Mouse (Mus musculus) intestine, postnatal 0 days (tissue): Measurements from ENCODE around the gene Pla2g5. TPM values are rescaled to one million over a fixed set of nuclear protein-coding genes. Genes with fewer than 3 reads are reported as not detected.

Experiments used
- ATAC-seq: fragments of 200-750 bp; cut with Nextera tagmentation; 2 replicates; pipeline ENCODE4 v1.8.0; 2017; ENCODE audit warnings: mild to moderate bottlenecking, moderate TSS enrichment, moderate library complexity
- H3K27ac ChIP-seq: fragments of 300-500 bp; sonication (generic); 2 replicates; pipeline ENCODE4 v1.5.1; 2014; ENCODE audit warnings: mild to moderate bottlenecking, low read depth, low read length, moderate library complexity
- H3K27me3 ChIP-seq: fragments of 300-500 bp; sonication (generic); replicated peaks from 2 replicates; pipeline ENCODE4 v1.6.1; 2014; ENCODE audit warnings: low read length, mixed read lengths; ENCODE audit not compliant: control insufficient read depth, insufficient read depth
- H3K36me3 ChIP-seq: fragments of 300-500 bp; sonication (generic); 2 replicates; pipeline ENCODE4 v1.6.1; 2014; ENCODE audit warnings: mild to moderate bottlenecking, moderate library complexity; ENCODE audit not compliant: control insufficient read depth, insufficient read depth
- H3K4me1 ChIP-seq: fragments of 300-500 bp; sonication (generic); replicated peaks from 2 replicates; pipeline ENCODE4 v1.6.1; 2014; ENCODE audit warnings: antibody characterized with exemption, low read length, mixed read lengths; ENCODE audit not compliant: control insufficient read depth, insufficient read depth
- H3K4me2 ChIP-seq: fragments of 300-500 bp; sonication (generic); replicated peaks from 2 replicates; pipeline ENCODE4 v1.6.1; 2014; ENCODE audit warnings: low read depth, mild to moderate bottlenecking, moderate library complexity
- H3K4me3 ChIP-seq: fragments of 300-500 bp; sonication (generic); 2 replicates; pipeline ENCODE4 v1.5.1; 2014; ENCODE audit warnings: low read depth, low read length
- H3K9ac ChIP-seq: fragments of 300-500 bp; sonication (generic); 2 replicates; pipeline ENCODE4 v1.6.1; 2014; ENCODE audit warnings: mild to moderate bottlenecking, low read depth, low read length
- H3K9me3 ChIP-seq: fragments of 300-500 bp; sonication (generic); 2 replicates; pipeline ENCODE4 v1.6.1; 2016; ENCODE audit warnings: mixed run types; ENCODE audit not compliant: control insufficient read depth
- CTCF ChIP-seq: sonication (generic); IDR thresholded peaks from 2 replicates; pipeline ENCODE4 v1.5.1; 2016; ENCODE audit warnings: low read depth, mild to moderate bottlenecking, control low read depth, antibody characterized with exemption, moderate library complexity
- WGBS: fragments of 180-500 bp; shearing (Covaris S2); extraction: QIAGEN DNeasy Blood & Tissue Kit; methylation state at CpG from one replicate; pipeline ENCODE4 v1.1.7; 2014; 5-methylcytosine and 5-hydroxymethylcytosine counted together
- polyA plus RNA-seq: library from polyadenylated mRNA; unstranded; fragments of >200 nt; fragmentation: Nextera tagmentation; extraction: Ambion mirVana; gene quantifications from 2 replicates; pipeline ENCODE4 v1.2.1, GENCODE M21; 2015

Pla2g5 gene
- polyA plus RNA-seq, 1 experiment from 2014 or later: 0.22 TPM

- TF ChIP-seq CTCF: no peak
These were observed 71.8 kb downstream of the Pla2g5 start for GRCm38 (mm10) chr4:138791452-138791851.

GRCm38 (mm10) chr4:138788381-138788780, 74.9 kb downstream of the Pla2g5 start:
- Histone ChIP-seq H3K27me3 (no peaks in the 10 kb centered on the region), H3K4me2 (no peak overlapping the region), H3K36me3 (no peaks in the 10 kb centered on the region), H3K4me3 (no peak overlapping the region), H3K9ac (no peak overlapping the region), H3K4me1 (no peaks in the 10 kb centered on the region), H3K27ac (no peak overlapping the region), H3K9me3 (no peaks in the 10 kb centered on the region)
- ATAC-seq: no peak
- no peak for TF ChIP-seq CTCF
- WGBS: 82% methylated on average over 4 of the region's 4 CpGs

More at GRCm38 (mm10) chr4:138791452-138791851, 71.8 kb downstream of the Pla2g5 start:
- Histone ChIP-seq H3K9ac (no peak overlapping the region), H3K36me3 (no peaks in the 10 kb centered on the region), H3K4me2 (no peak overlapping the region), H3K27ac (no peak overlapping the region), H3K9me3 (peaks cover 6% of the 10 kb centered on the region; the same call in 1 of the 2 replicates), H3K27me3 (no peaks in the 10 kb centered on the region), H3K4me3 (no peak overlapping the region), H3K4me1 (no peaks in the 10 kb centered on the region)
- 73% methylated on average over 6 of the region's 6 CpGs for WGBS
- no peak for ATAC-seq

GRCm38 (mm10) chr4:138786141-138786540, 77.1 kb downstream of the Pla2g5 start:
- no peak for TF ChIP-seq CTCF
- WGBS: 44% methylated on average over 4 of the region's 4 CpGs
- Histone ChIP-seq H3K4me2 (no peak overlapping the region), H3K4me1 (no peaks in the 10 kb centered on the region), H3K9ac (no peak overlapping the region), H3K36me3 (no peaks in the 10 kb centered on the region), H3K27ac (no peak overlapping the region), H3K4me3 (no peak overlapping the region), H3K27me3 (no peaks in the 10 kb centered on the region), H3K9me3 (no peaks in the 10 kb centered on the region)
- ATAC-seq: no peak

GRCm38 (mm10) chr4:138785721-138786120, 77.6 kb downstream of the Pla2g5 start:
- TF ChIP-seq CTCF: peak; percentile 58
- ATAC-seq: no peak
- H3K4me1 ChIP-seq: no peaks in the 10 kb centered on the region
- H3K4me2 ChIP-seq: no peak overlapping the region
- H3K9ac ChIP-seq: no peak overlapping the region
- no peaks in the 10 kb centered on the region for H3K9me3 ChIP-seq
- WGBS: 55% methylated on average over 4 of the region's 4 CpGs
- no peak overlapping the region for H3K27ac ChIP-seq
- no peaks in the 10 kb centered on the region for H3K36me3 ChIP-seq
- H3K27me3 ChIP-seq: no peaks in the 10 kb centered on the region
- no peak overlapping the region for H3K4me3 ChIP-seq

- no peaks in the 10 kb centered on the region for H3K4me1 ChIP-seq
- no peak for TF ChIP-seq CTCF
- H3K27me3 ChIP-seq: no peaks in the 10 kb centered on the region
- H3K9me3 ChIP-seq: no peaks in the 10 kb centered on the region
- H3K36me3 ChIP-seq: no peaks in the 10 kb centered on the region
- H3K27ac ChIP-seq: no peak overlapping the region
- no peak overlapping the region for H3K4me2 ChIP-seq
- H3K4me3 ChIP-seq: no peak overlapping the region
- no peak for ATAC-seq
- no peak overlapping the region for H3K9ac ChIP-seq
- WGBS: 84% methylated on average over 6 of the region's 6 CpGs
These were observed 81.2 kb downstream of the Pla2g5 start for GRCm38 (mm10) chr4:138782098-138782497.

GRCm38 (mm10) chr4:138780300-138780699, 83.0 kb downstream of the Pla2g5 start:
- no peak for ATAC-seq
- H3K27ac ChIP-seq: no peak overlapping the region
- H3K4me3 ChIP-seq: no peak overlapping the region
- 80% methylated on average over 5 of the region's 5 CpGs for WGBS
- no peak for TF ChIP-seq CTCF
- H3K9me3 ChIP-seq: no peaks in the 10 kb centered on the region
- H3K4me1 ChIP-seq: no peaks in the 10 kb centered on the region
- no peak overlapping the region for H3K9ac ChIP-seq
- no peaks in the 10 kb centered on the region for H3K36me3 ChIP-seq
- no peak overlapping the region for H3K4me2 ChIP-seq
- no peaks in the 10 kb centered on the region for H3K27me3 ChIP-seq
